Mouse (Mus musculus): ENCODE measurements around the gene Vmn1r5. TPM values are rescaled to one million over a fixed set of nuclear protein-coding genes. Genes with fewer than 3 reads are reported as not detected.

The Vmn1r5 gene
- total and polyA plus RNA-seq, 3 experiments = not detected

GRCm38 (mm10) chr6:56931648-56932415 is 38.2 kb upstream of the Vmn1r5 start:
- Histone ChIP-seq H3K27me3 (replicated peaks) (peaks cover 2% of the 10 kb centered on the region), H3K4me2 (ENCODE audit: insufficient read depth, low read depth, poor library complexity, severe bottlenecking) (no peak overlapping the region), H3K27ac (ENCODE audit: insufficient read depth, low read depth) (no peak overlapping the region), H3K36me3 (replicated peaks in 1 of 2; ENCODE audit: control insufficient read depth in 1 of 2, insufficient read depth in 1 of 2, low read length in 1 of 2) (no peaks in the 10 kb centered on the region), H3K4me3 (replicated peaks in 1 of 3; ENCODE audit: low read depth in 2 of 3, low read length in 2 of 3, poor library complexity in 1 of 3) (no peak overlapping the region), H3K9ac (ENCODE audit: insufficient read depth, low read depth) (no peak overlapping the region), H3K9me3 (replicated peaks; ENCODE audit: low read length) (no peaks in the 10 kb centered on the region), H3K79me2 (replicated peaks; ENCODE audit: control insufficient read depth, extremely low read depth, insufficient read depth, poor library complexity, severe bottlenecking) (no peaks in the 10 kb centered on the region), H3K4me1 (ENCODE audit: control insufficient read depth in 1 of 2, insufficient read depth in 2 of 2) (peaks cover 0 to 3% of the 10 kb centered on the region in 2 experiments; a peak in 1 of 4 replicates)
- dilution Hi-C loops (cut with MboI; ENCODE audit: extremely low pct_ligation_motif_present, extremely low pct_unique_long_range_greater_than_20kb, low sequenced_read_pairs) (no loop called here), in situ Hi-C loops (cut with MboI; ENCODE audit: low pct_ligation_motif_present, low pct_unique_long_range_greater_than_20kb, low sequenced_read_pairs) (no loop called here)
- TF ChIP-seq TCF12 (IDR thresholded peaks at IDR 0.05; ENCODE audit: low read depth, low read length) = no peak
- TF ChIP-seq JUND (conservative IDR thresholded peaks at IDR 0.05; ENCODE audit: low read depth, low read length) = no peak
- TF ChIP-seq IRF4 (IDR thresholded peaks at IDR 0.05; ENCODE audit: low read depth, low read length) = no peak
- TF ChIP-seq MXI1 (IDR thresholded peaks at IDR 0.05; ENCODE audit: low read depth, low read length) = no peak
- TF ChIP-seq CHD1 (IDR thresholded peaks at IDR 0.05; ENCODE audit: low read depth, low read length) = no peak
- TF ChIP-seq GABPA (IDR thresholded peaks at IDR 0.05; ENCODE audit: insufficient replicate concordance, low read depth, low read length) = no peak
- no peak for TF ChIP-seq POLR2A (IDR thresholded peaks at IDR 0.05; ENCODE audit: low read depth, low read length)
- no peak for TF ChIP-seq E2F4 (IDR thresholded peaks at IDR 0.05; ENCODE audit: insufficient replicate concordance, low read depth, low read length)
- no peak for TF ChIP-seq ZNF384 (IDR thresholded peaks at IDR 0.05; ENCODE audit: low read depth, low read length)
- no peak for TF ChIP-seq HCFC1 (IDR thresholded peaks at IDR 0.05; ENCODE audit: low read depth, low read length)
- TF ChIP-seq CHD2 (IDR thresholded peaks at IDR 0.05; ENCODE audit: low read length) = no peak
- no peak for TF ChIP-seq SMC3 (IDR thresholded peaks at IDR 0.05; ENCODE audit: low read depth, low read length)
- no peak for TF ChIP-seq USF1 (IDR thresholded peaks at IDR 0.05; ENCODE audit: low read depth, low read length)
- TF ChIP-seq MAX (IDR thresholded peaks at IDR 0.05; ENCODE audit: low read length) = no peak
- TF ChIP-seq KAT2A (IDR thresholded peaks at IDR 0.05; ENCODE audit: insufficient replicate concordance, low read length) = no peak
- TF ChIP-seq MAFK (IDR thresholded peaks at IDR 0.05; ENCODE audit: insufficient replicate concordance, low read length) = no peak
- no peak for DNase-seq (ENCODE audit: extremely low read depth)

DNA sequence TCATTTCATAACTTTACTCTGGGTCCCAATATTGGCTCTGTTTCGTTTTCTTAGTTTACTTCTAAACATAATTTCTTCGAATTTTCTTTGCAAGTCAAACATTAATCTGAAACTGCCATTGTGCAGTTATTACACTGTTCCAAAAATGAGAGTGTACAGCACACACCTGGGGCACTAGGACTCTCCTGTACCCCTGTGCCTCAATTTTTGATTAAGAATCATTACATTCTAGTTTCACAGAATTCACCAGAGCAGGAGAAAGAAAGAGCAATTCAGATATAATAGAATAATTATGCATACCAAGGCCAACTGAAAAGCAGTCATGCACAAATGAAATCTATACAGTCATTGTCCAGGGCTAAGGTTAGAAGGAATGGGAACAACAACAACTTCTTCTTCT is 37.6 kb upstream of the Vmn1r5 start:
- H3K9me3 ChIP-seq (replicated peaks; ENCODE audit: low read length) = no peaks in the 10 kb centered on the region
- no peaks in the 10 kb centered on the region for H3K36me3 ChIP-seq (replicated peaks in 1 of 2; ENCODE audit: control insufficient read depth in 1 of 2, insufficient read depth in 1 of 2, low read length in 1 of 2)
- DNase-seq (ENCODE audit: extremely low read depth) = no peak
- in situ Hi-C loops (cut with MboI; ENCODE audit: low pct_ligation_motif_present, low pct_unique_long_range_greater_than_20kb, low sequenced_read_pairs) (no loop called here), dilution Hi-C loops (cut with MboI; ENCODE audit: extremely low pct_ligation_motif_present, extremely low pct_unique_long_range_greater_than_20kb, low sequenced_read_pairs) (no loop called here)
- H3K27ac ChIP-seq (ENCODE audit: insufficient read depth, low read depth) = no peak overlapping the region
- no peak overlapping the region for H3K9ac ChIP-seq (ENCODE audit: insufficient read depth, low read depth)
- H3K27me3 ChIP-seq (replicated peaks) = peaks cover 2% of the 10 kb centered on the region
- no peak for TF ChIP-seq ETS1 (conservative IDR thresholded peaks at IDR 0.05; ENCODE audit: low read depth, low read length)
- TF ChIP-seq NRF1 (IDR thresholded peaks at IDR 0.05; ENCODE audit: low read depth, low read length) = no peak
- TF ChIP-seq JUND (conservative IDR thresholded peaks at IDR 0.05; ENCODE audit: low read depth, low read length) = no peak
- TF ChIP-seq JUN (IDR thresholded peaks at IDR 0.05; ENCODE audit: insufficient read depth, low read depth, low read length) = no peak
- no peak for TF ChIP-seq MYC (IDR thresholded peaks at IDR 0.05; ENCODE audit: low read depth, low read length)
- TF ChIP-seq HCFC1 (IDR thresholded peaks at IDR 0.05; ENCODE audit: low read depth, low read length) = no peak
- no peak for TF ChIP-seq SIN3A (IDR thresholded peaks at IDR 0.05; ENCODE audit: low read length)
- TF ChIP-seq E2F4 (IDR thresholded peaks at IDR 0.05; ENCODE audit: insufficient replicate concordance, low read depth, low read length) = no peak
- no peak for TF ChIP-seq RCOR1 (conservative IDR thresholded peaks at IDR 0.05; ENCODE audit: low read depth, low read length)
- H3K4me2 ChIP-seq (ENCODE audit: insufficient read depth, low read depth, poor library complexity, severe bottlenecking) = no peak overlapping the region
- no peak overlapping the region for H3K4me3 ChIP-seq (replicated peaks in 1 of 3; ENCODE audit: low read depth in 2 of 3, low read length in 2 of 3, poor library complexity in 1 of 3)
- H3K79me2 ChIP-seq (replicated peaks; ENCODE audit: control insufficient read depth, extremely low read depth, insufficient read depth, poor library complexity, severe bottlenecking) = no peaks in the 10 kb centered on the region
- peaks cover 0 to 3% of the 10 kb centered on the region in 2 experiments; a peak in 1 of 4 replicates for H3K4me1 ChIP-seq (ENCODE audit: control insufficient read depth in 1 of 2, insufficient read depth in 2 of 2)
